Mouse (Mus musculus): ENCODE measurements around the gene Olfr1437.

DNA sequence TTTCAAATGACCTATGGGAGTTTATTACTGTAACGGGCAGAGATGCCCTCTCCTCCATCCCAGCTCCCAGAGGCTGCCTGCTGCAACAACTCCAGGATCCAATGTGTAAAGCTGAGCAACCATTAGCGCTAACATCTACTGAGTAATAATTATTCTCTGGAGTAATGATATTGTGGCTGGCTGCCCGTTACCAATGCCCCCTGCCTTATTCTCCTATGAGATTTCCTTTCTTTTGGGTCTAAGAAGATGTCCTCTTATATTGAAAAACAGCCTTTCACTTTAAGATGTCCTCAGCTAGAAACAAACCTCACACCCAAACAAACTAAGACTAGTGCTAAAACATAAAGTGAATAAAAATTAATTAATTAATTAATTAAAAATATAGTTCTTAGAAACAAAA lies 10.9 kb upstream of the Olfr1437 start, which contains the start of gene Olfr1438-ps1:
- TF ChIP-seq USF1 (IDR thresholded peaks at IDR 0.05; ENCODE audit: low read depth) = no peak
- no peak for TF ChIP-seq CTCF (IDR thresholded peaks at IDR 0.05; ENCODE audit: control insufficient read depth, insufficient read depth, insufficient read length)
- TF ChIP-seq MAX (IDR thresholded peaks at IDR 0.05) = no peak
- no peak for TF ChIP-seq MYOD1 (IDR thresholded peaks at IDR 0.05; ENCODE audit: control insufficient read depth, insufficient read length, low read depth)

Data from C2C12 (cell line).